Mouse (Mus musculus) cerebellum, postnatal 25 days (tissue): ENCODE measurements around the gene Ajap1.
A peak's percentile ranks its signal among the peaks of the same experiment; 100 is the strongest.

Experiments used
- DNase-seq, 2 experiments: peaks; one replicate each; pipeline ENCODE4 v3.0.0; 2021; ENCODE audit warnings: mixed read lengths in 2 of 2

Ajap1 gene

GRCm38 (mm10) chr4:153482459-153483338 lies at the start of gene Ajap1:
Ajap1 (minus strand) TSS chr4:153482811.
- DNase-seq: peak; percentile 26 to 47

- no peak for DNase-seq
Observed at GRCm38 (mm10) chr4:153530536-153530935, 47.9 kb upstream of the Ajap1 start.

- DNase-seq: no peak
Observed at GRCm38 (mm10) chr4:153521601-153522000, 39.0 kb upstream of the Ajap1 start.

GRCm38 (mm10) chr4:153519888-153520287 lies 37.3 kb upstream of the Ajap1 start:
- no peak for DNase-seq

GRCm38 (mm10) chr4:153519289-153519688 lies 36.7 kb upstream of the Ajap1 start:
- DNase-seq: no peak

GRCm38 (mm10) chr4:153515786-153516185 lies 33.2 kb upstream of the Ajap1 start:
- no peak for DNase-seq

- DNase-seq: no peak
Observed at GRCm38 (mm10) chr4:153514071-153514470, 31.5 kb upstream of the Ajap1 start.

GRCm38 (mm10) chr4:153511530-153511929 lies 28.9 kb upstream of the Ajap1 start:
- DNase-seq: no peak

- no peak for DNase-seq
Observed at GRCm38 (mm10) chr4:153501936-153502335, 19.3 kb upstream of the Ajap1 start.

- DNase-seq: no peak
Observed at GRCm38 (mm10) chr4:153492444-153492843, 9.8 kb upstream of the Ajap1 start.

GRCm38 (mm10) chr4:153489116-153489515 lies 6.5 kb upstream of the Ajap1 start:
- DNase-seq: no peak

GRCm38 (mm10) chr4:153485913-153486312 lies 3.3 kb upstream of the Ajap1 start:
- DNase-seq: no peak

GRCm38 (mm10) chr4:153484392-153484791 lies 1.8 kb upstream of the Ajap1 start:
- DNase-seq: peak; percentile 85 to 87

- peak; percentile 19 to 28 for DNase-seq
Observed at GRCm38 (mm10) chr4:153481361-153482234, 1.0 kb downstream of the Ajap1 start.

- DNase-seq: peak; percentile 37 to 62
Observed at GRCm38 (mm10) chr4:153480551-153481262, 1.9 kb downstream of the Ajap1 start.

- no peak for DNase-seq
Observed at GRCm38 (mm10) chr4:153479144-153479543, 3.5 kb downstream of the Ajap1 start.

- DNase-seq: peak in 1 of 2 experiments; percentile 22
Observed at GRCm38 (mm10) chr4:153473480-153474252, 8.9 kb downstream of the Ajap1 start.

GRCm38 (mm10) chr4:153469712-153470111 lies 12.9 kb downstream of the Ajap1 start:
- DNase-seq: peak; percentile 32 to 56

- DNase-seq: no peak
Observed at GRCm38 (mm10) chr4:153459934-153460333, 22.7 kb downstream of the Ajap1 start.

- no peak for DNase-seq
Observed at GRCm38 (mm10) chr4:153459503-153459902, 23.1 kb downstream of the Ajap1 start.

GRCm38 (mm10) chr4:153458821-153459220 lies 23.8 kb downstream of the Ajap1 start:
- no peak for DNase-seq

GRCm38 (mm10) chr4:153453496-153453895 lies 29.1 kb downstream of the Ajap1 start:
- DNase-seq: no peak
